Mouse (Mus musculus) heart, adult 2 months (tissue): ENCODE results near the gene Limch1.

Experiments used
- CTCF ChIP-seq: fragments of 200-600 bp; IDR thresholded peaks from 2 replicates; pipeline ENCODE4 v1.8.1; 2022; ENCODE audit warnings: antibody characterized with exemption, mild to moderate bottlenecking, moderate library complexity
- POLR2A ChIP-seq: fragments of 200-500 bp; IDR thresholded peaks from 2 replicates; pipeline ENCODE4 v1.6.1; 2011; ENCODE audit warnings: mild to moderate bottlenecking, low read depth, low read length, control low read depth; ENCODE audit not compliant: insufficient read depth

DNA sequence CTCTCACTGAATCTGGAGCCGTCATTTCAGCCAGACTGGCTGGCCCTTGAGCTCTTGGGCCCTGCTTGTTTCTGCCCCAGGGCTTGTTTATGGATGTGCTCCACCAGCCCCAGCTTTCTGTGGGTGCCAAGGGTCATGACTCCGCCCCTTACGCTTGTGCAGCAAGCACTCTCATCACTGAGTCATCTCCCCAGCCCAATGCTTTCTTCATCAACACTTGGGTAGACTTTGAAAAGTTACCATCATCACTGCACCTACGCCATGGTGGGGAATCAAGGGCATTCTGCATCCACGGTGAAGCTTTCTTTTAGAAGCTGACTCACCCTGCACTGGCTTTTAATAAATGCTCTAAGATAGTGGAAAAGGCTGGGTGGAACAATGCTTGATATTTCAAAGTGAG lies 97.1 kb downstream of the Limch1 start:
- TF ChIP-seq CTCF (no peak), POLR2A (no peak)
